Mouse (Mus musculus): ENCODE measurements around the gene Frem1. TPM values are rescaled to one million over a fixed set of nuclear protein-coding genes. Genes with fewer than 3 reads are reported as not detected.

The Frem1 gene
- polyA plus RNA-seq, 1 experiment from 2014 or later = 5.9 TPM

DNA sequence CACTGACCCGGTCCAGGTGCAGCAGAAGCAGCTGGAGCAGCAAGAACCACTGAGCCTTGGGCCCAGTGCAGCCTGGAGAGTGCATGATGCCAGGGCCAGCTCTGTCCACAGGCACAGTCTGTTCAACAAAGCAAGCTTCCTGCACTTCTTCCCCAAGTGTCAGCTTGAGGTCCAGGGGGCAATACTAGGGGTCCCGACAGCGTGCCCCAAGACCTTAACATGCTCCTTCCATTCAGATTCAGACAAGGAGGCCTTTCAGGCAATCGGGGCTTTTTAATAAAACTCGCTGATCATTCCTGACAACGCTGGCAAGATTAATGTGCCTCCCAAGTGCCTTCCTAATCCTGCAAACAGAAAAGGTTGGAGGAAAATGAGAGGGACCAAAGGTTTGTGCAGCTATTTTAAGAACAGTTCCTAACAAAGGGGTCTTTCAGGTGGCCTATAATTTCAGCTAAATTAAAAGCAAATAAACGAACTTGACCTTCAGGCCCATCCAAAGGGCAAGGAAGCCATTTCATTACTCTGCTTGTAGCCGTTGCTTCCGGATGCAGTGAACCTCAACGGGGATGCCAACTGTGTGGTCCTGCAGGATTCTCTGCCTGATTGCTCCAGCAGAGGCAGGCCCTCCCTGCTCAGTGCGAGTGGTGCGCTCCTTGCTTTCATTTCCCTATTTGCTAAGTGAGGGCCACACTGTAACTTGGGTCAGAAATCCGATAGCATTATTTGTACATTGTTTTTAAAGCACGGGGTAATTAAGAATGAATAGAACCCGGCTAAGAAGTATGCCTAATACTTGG is 31.2 kb downstream of the Frem1 start:
- peak overlapping the region; percentile 32; the same call in 1 of the 2 replicates for H3K9ac ChIP-seq
- 31% methylated on average over 15 of the region's 15 CpGs for WGBS
- H3K9me3 ChIP-seq (replicated peaks) = no peaks in the 10 kb centered on the region
- H3K27ac ChIP-seq = no peak overlapping the region; the same call in 1 of the 2 replicates
- no peak overlapping the region for H3K4me2 ChIP-seq (replicated peaks)
- peak; percentile 60; the same call in 1 of the 2 replicates for ATAC-seq (ENCODE audit: low FRiP score)
- H3K36me3 ChIP-seq = no peaks in the 10 kb centered on the region
- H3K27me3 ChIP-seq = no peaks in the 10 kb centered on the region
- peaks cover 20% of the 10 kb centered on the region for H3K4me1 ChIP-seq
- H3K4me3 ChIP-seq = no peak overlapping the region

DNA sequence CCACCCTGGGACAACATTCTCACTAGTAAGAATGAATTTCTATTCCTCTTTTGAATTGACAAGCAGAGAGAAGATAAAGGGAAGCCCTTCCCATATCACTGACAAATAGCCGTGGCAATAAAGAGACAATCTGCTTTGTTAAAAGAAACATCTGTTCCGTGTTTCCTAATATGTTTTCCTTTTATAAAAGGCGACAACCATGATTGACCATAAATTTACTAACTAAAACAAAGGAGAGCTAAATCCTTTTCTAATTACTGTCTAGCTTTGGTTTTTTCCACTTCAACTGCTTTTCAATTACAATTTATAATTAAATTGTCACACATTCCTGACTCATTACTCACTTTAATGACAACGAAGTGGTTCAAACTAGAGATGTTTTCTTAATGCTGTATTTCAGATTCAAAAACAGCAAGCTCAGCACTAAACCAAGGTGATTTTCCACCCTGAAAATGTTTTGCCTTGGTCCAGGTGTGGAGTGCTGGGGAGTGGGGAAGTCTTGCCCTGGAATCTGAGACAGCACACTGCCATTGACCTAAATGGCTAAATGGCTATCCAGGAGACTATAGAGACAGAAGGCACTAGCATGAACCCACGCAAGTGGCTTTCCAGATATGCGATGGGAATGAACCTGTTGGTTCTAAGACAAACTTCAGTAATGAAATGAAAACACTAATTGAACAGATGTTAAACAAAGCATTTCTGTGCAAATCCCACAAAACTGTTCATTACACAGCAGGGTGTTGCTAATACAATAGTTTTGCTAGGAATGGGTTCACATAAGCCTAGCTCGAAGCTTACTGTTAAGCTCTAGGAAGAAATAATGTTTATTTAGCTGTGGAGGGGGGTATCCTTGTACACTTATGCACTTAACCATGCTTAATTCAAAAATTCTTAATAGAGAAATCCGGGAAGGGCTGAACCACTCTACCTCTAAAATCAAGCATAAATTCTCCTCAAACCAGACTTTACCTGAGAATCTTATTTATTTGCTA is 33.7 kb downstream of the Frem1 start:
- H3K9ac ChIP-seq = no peak overlapping the region
- ATAC-seq (ENCODE audit: low FRiP score) = no peak
- no peak overlapping the region for H3K4me2 ChIP-seq (replicated peaks)
- no peak overlapping the region for H3K4me3 ChIP-seq
- H3K27ac ChIP-seq = no peak overlapping the region; the same call in 1 of the 2 replicates
- peaks cover 20% of the 10 kb centered on the region for H3K4me1 ChIP-seq
- no peaks in the 10 kb centered on the region for H3K9me3 ChIP-seq (replicated peaks)
- WGBS = 61% methylated on average over 8 of the region's 8 CpGs
- no peaks in the 10 kb centered on the region for H3K27me3 ChIP-seq
- H3K36me3 ChIP-seq = no peaks in the 10 kb centered on the region

DNA sequence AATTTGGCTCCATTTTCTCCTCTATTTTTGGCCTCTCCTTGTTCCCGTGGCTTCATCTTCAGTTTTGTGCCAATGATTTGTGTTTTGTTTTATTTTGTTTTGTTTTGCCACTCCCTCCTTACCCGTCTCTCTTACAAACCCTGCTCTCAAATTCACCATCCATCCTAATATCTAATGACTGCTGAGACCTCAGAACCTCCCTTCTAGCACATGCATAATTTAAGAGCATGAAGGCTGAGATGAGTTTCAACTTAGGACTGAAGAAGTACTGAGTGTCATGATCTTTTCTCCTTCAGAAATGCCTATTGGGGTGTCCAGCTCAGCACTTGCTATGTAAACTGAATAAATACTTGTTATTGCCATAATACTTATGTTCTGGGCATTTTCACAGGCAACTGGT is 37.6 kb downstream of the Frem1 start:
- no peaks in the 10 kb centered on the region for H3K36me3 ChIP-seq
- no peak overlapping the region for H3K4me3 ChIP-seq
- no peak overlapping the region for H3K27ac ChIP-seq
- H3K9me3 ChIP-seq (replicated peaks) = no peaks in the 10 kb centered on the region
- no peaks in the 10 kb centered on the region for H3K27me3 ChIP-seq
- H3K9ac ChIP-seq = no peak overlapping the region
- H3K4me1 ChIP-seq = peaks cover 7% of the 10 kb centered on the region
- ATAC-seq (ENCODE audit: low FRiP score) = no peak
- no peak overlapping the region for H3K4me2 ChIP-seq (replicated peaks)
- WGBS = 83% methylated on average over 2 of the region's 2 CpGs

DNA sequence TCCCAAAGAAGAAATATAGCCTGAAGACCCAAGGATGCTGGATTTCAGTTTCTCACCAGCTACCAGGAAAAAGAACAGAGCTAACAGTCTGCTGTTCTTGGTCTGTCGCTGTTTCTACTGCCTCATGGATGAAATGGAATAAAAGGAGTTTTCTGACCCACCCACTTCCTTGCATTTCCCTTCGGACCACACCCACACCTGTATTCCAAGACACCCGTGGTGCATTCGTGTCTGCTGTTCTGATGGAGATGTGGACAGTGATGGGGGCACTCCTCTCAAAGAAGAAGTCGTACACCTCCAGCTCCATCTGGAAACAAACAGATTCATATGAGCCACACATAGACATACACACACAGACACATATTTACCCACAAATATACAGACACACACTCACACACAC is 48.1 kb downstream of the Frem1 start:
- Histone ChIP-seq H3K36me3 (no peaks in the 10 kb centered on the region), H3K4me1 (no peaks in the 10 kb centered on the region), H3K9me3 (replicated peaks) (no peaks in the 10 kb centered on the region), H3K4me3 (no peak overlapping the region), H3K27me3 (no peaks in the 10 kb centered on the region), H3K9ac (no peak overlapping the region), H3K27ac (no peak overlapping the region), H3K4me2 (replicated peaks) (no peak overlapping the region)
- 85% methylated on average over 5 of the region's 5 CpGs for WGBS
- ATAC-seq (ENCODE audit: low FRiP score) = no peak

DNA sequence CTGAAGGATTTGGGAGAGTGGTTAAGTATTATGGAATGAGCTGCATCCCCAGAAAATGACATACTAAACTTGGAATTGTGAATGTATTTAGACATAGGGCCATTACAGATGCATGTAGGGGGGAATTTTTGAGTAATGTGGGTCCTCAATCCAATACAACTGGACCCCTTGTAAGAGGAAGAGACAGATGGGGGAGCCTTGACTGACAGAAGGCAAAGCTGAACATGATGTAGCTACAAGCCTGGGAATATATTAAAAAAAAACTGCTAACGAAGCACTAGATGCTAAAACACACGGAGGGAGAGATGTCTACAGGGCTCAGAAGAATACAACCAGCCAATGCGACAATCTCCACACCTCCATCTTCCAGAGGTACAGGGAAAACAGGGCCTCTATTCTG is 60.1 kb downstream of the Frem1 start:
- Histone ChIP-seq H3K4me3 (no peak overlapping the region), H3K27me3 (no peaks in the 10 kb centered on the region), H3K9me3 (replicated peaks) (no peaks in the 10 kb centered on the region), H3K4me1 (peaks cover 4% of the 10 kb centered on the region), H3K9ac (no peak overlapping the region), H3K4me2 (replicated peaks) (no peak overlapping the region), H3K36me3 (no peaks in the 10 kb centered on the region), H3K27ac (no peak overlapping the region)
- 84% methylated on average over 3 of the region's 3 CpGs for WGBS
- ATAC-seq (ENCODE audit: low FRiP score) = no peak

DNA sequence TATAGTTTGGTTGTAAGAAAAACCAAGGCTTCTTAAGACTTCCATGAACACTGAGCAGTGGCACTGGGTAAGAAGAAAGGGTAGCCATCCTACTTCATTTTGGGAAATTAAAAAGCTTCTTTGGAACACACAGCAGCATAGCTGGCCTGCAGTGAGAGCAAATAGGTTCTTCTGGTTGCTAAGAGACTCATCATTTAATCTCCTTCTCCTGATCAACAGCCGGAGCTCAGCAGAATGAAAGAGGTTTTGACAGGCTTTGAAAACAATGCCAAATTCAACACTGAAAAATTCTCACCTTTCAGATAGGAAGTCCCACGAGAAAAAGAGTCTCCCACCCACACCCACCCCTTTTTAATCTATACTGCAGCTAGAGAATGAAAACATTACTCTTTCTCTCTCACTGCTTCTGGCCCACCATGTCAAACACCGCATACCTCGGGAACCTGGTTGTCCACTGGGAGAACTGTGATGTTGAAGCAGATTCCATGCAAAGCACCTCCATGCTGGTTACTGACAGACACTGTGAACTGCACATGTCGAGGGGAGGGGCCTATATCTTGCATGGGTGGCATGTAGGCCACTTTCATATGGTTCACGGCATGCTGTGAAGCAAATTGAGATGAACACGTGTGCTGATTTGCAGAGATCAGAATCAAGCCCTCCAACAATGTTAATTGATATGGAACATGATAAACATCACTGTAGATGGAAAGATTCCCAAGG is 61.0 kb downstream of the Frem1 start:
- H3K4me2 ChIP-seq (replicated peaks) = no peak overlapping the region
- H3K4me3 ChIP-seq = no peak overlapping the region
- H3K36me3 ChIP-seq = no peaks in the 10 kb centered on the region
- no peak overlapping the region for H3K27ac ChIP-seq
- H3K4me1 ChIP-seq = peaks cover 4% of the 10 kb centered on the region
- 56% methylated on average over 7 of the region's 7 CpGs for WGBS
- no peak overlapping the region for H3K9ac ChIP-seq
- ATAC-seq (ENCODE audit: low FRiP score) = no peak
- no peaks in the 10 kb centered on the region for H3K27me3 ChIP-seq
- no peaks in the 10 kb centered on the region for H3K9me3 ChIP-seq (replicated peaks)

DNA sequence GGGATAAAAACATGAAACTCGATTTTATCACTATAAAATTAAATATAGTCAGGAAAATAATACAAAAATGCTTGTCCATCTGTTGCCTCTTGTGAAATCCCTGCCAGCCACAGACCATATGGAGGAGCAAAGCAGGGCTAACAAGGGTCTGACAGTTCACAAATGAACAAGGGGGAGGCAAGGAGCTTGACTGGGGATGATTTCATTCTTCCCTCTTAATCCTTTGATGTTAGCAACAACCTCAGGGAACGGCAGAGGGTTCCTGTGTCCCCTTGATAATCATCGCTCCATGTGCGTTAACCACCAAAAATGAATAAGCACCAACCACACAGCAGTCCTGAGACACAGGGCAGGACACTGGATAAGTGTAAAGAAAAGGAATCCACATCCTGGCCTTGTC is 79.8 kb downstream of the Frem1 start:
- no peak for ATAC-seq (ENCODE audit: low FRiP score)
- H3K4me2 ChIP-seq (replicated peaks) = no peak overlapping the region
- 63% methylated on average over 4 of the region's 4 CpGs for WGBS

DNA sequence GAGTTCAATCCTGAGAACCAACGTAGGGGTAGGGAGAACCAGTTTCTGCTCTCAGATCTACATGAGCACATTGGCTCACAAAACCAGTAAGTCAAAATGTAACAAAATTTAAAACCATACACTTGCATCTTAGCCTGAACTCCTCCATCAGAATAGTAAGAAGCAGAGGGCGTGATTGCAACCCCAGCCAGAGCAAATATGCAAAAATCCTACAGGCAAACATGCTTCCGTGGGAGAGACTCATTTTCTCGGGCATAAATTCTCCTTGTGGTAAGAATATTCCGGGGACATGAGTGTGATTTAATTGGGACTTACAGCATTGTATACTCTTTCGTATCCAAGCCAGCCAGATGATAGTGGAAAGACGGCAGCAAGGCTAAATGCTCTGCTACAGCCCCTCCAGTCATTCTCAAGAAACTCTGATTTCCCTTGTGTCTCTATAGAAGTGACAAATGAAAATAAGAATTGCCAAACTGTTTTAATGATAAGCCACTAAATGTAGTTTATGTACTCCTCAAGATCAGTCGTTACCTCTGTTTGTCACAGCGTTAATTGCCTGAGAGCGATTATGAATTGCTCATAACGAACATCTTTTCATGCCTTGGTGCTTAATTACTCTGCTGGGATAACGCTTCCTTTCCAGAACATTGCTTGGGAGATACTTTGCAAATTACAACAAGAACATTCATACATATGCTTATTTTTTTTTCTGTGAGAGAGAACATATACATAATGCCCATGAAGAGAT is 81.1 kb downstream of the Frem1 start:
- ATAC-seq (ENCODE audit: low FRiP score) = no peak
- H3K27ac ChIP-seq = no peak overlapping the region
- no peaks in the 10 kb centered on the region for H3K9me3 ChIP-seq (replicated peaks)
- no peak overlapping the region for H3K9ac ChIP-seq
- no peaks in the 10 kb centered on the region for H3K4me1 ChIP-seq
- no peaks in the 10 kb centered on the region for H3K27me3 ChIP-seq
- H3K36me3 ChIP-seq = no peaks in the 10 kb centered on the region
- 85% methylated on average over 12 of the region's 12 CpGs for WGBS
- H3K4me3 ChIP-seq = no peak overlapping the region
- no peak overlapping the region for H3K4me2 ChIP-seq (replicated peaks)

More for the DNA sequence above, 79.8 kb downstream of the Frem1 start:
- Histone ChIP-seq H3K4me3 (no peak overlapping the region), H3K4me1 (no peaks in the 10 kb centered on the region), H3K27ac (no peak overlapping the region), H3K36me3 (no peaks in the 10 kb centered on the region), H3K9ac (no peak overlapping the region), H3K27me3 (no peaks in the 10 kb centered on the region), H3K9me3 (replicated peaks) (no peaks in the 10 kb centered on the region)

DNA sequence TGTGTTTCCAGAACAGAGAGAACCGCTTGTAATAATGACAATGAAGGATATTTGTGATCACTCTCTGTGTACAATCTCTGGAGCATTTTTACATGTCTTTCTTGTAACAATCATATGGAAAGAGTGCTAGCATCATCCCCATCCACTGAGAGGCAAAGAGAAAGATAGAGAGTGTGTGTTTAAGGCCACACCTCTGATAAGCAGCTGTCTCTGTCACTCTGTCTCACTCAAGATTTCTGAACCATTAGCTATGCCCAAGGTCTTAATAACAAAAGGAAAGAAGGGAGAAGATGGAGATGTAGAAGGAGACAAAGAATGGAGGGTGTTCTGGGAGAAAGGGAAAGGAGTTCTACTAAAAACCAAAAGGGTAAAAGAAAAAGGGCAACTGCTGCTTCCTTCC is 91.1 kb downstream of the Frem1 start:
- Histone ChIP-seq H3K4me1 (0 out of 2 replicates have a peak, but pooled peaks cover 2% of the 10 kb centered on the region), H3K4me2 (replicated peaks) (no peak overlapping the region), H3K27ac (no peak overlapping the region), H3K9me3 (replicated peaks) (no peaks in the 10 kb centered on the region), H3K27me3 (no peaks in the 10 kb centered on the region), H3K9ac (no peak overlapping the region), H3K36me3 (no peaks in the 10 kb centered on the region), H3K4me3 (no peak overlapping the region)
- no peak for ATAC-seq (ENCODE audit: low FRiP score)
- 75% methylated on average over 1 of the region's 1 CpGs for WGBS

DNA sequence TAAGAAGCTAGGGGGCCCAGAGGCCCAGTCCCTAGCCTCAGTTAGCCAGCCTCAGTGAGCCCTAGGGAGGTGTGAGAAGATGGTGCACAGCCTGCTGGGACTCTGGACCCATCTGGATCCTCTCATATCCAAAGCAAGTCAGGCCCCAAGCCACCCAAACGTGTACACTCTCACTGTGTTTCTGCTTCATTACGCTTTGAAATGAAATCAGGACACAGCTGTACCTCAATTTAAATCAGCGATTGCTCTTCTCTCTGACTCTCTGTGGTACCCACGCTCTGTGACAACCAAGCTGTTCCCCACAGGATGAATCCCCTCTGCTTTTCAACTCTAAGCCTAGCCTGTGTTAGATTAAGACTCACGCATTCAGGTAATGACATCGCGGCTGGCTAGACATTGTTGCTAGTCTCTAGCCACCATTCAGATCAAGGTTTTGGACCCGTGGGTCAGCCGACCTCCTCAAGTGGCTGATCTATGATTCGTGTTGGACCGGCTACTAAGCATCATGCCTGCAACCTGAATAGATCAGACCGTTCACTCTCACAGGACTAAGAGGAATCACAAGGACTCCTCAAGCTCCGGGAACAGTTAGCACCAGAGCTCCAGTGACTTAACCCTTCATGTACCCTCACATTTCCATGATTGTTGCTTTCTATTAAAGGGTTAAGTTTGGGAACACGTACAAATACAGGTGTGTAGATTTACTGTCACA is 94.2 kb downstream of the Frem1 start:
- Histone ChIP-seq H3K4me1 (0 out of 2 replicates have a peak, but pooled peaks cover 2% of the 10 kb centered on the region), H3K9me3 (replicated peaks) (no peaks in the 10 kb centered on the region), H3K9ac (no peak overlapping the region), H3K36me3 (no peaks in the 10 kb centered on the region), H3K27me3 (no peaks in the 10 kb centered on the region), H3K4me2 (replicated peaks) (no peak overlapping the region), H3K27ac (no peak overlapping the region), H3K4me3 (no peak overlapping the region)
- WGBS = 68% methylated on average over 14 of the region's 14 CpGs
- peak; percentile 82 for ATAC-seq (ENCODE audit: low FRiP score)

DNA sequence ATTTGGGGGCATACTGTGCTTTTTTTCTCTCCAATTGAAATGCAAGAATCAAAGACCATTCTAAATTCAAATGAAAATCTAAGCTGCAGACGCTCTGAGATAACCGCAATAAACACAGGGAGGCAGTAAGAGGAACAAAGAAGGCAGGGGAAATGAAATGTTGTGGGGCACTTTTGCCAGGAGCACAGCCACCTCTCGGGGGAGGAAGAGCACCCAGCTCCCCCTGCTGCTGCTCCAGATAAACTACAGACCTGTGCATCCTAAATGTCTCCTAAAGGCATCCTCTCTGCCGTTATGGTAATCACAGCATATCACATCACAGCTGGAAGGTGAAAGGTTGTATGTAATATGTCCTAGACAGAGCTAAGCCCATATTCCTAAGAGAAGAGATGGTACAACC is 98.1 kb downstream of the Frem1 start:
- no peak for ATAC-seq (ENCODE audit: low FRiP score)
- Histone ChIP-seq H3K9me3 (replicated peaks) (no peaks in the 10 kb centered on the region), H3K9ac (no peak overlapping the region), H3K27me3 (no peaks in the 10 kb centered on the region), H3K4me1 (peaks cover 7% of the 10 kb centered on the region; the same call in 1 of the 2 replicates), H3K36me3 (no peaks in the 10 kb centered on the region), H3K27ac (no peak overlapping the region), H3K4me2 (replicated peaks) (no peak overlapping the region), H3K4me3 (no peak overlapping the region)
- WGBS = 55% methylated on average over 4 of the region's 4 CpGs

All from hindbrain, embryonic 12.5 days (tissue).